Mouse (Mus musculus): ENCODE data around the gene Dlg2. TPM values are rescaled to one million over a fixed set of nuclear protein-coding genes. Genes with fewer than 3 reads are reported as not detected.

The Dlg2 gene
- polyA plus RNA-seq, 1 experiment from 2014 or later: 0.87 TPM

DNA sequence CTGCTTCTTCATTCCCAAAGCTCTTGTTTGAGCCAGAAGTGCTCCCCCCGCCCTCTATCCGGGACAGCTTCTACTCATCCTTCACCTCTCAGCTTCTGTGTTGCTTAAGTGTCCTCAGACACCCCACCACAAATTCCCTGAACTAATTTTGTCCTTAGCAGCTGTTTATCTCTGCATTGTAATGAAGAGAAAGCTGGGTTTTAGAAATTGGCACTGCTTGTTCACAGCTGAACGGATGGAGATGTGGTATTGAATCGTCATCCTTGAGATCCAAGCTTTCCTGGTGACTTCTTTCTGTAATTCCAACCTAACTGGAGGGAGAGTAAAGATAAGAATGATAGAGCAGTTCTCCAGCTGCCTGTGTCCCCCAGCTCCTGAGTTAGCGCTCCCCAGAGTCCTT, 834.7 kb downstream of the Dlg2 start:
- Histone ChIP-seq H3K27me3 (ENCODE audit: insufficient read depth, low read length) (no peaks in the 10 kb centered on the region), H3K27ac (no peak overlapping the region), H3K36me3 (ENCODE audit: insufficient read depth, low read length) (no peaks in the 10 kb centered on the region), H3K4me2 (ENCODE audit: low read length) (no peak overlapping the region), H3K4me1 (replicated peaks; ENCODE audit: insufficient read depth, low read length) (no peaks in the 10 kb centered on the region), H3K9me3 (replicated peaks; ENCODE audit: low read length) (no peaks in the 10 kb centered on the region), H3K9ac (ENCODE audit: low read depth, low read length) (no peak overlapping the region), H3K4me3 (replicated peaks; ENCODE audit: low read depth, low read length) (no peak overlapping the region)
- DNase-seq (ENCODE audit: low spot score) (no peak), ATAC-seq (replicated peaks; ENCODE audit: low FRiP score, low read depth) (no peak)
- 82% methylated on average over 5 of the region's 5 CpGs for WGBS
- no peak for TF ChIP-seq CTCF (IDR thresholded peaks at IDR 0.05; ENCODE audit: low read depth)

GRCm38 (mm10) chr7:91345073-91345472, 868.6 kb downstream of the Dlg2 start:
- ATAC-seq (replicated peaks; ENCODE audit: low FRiP score, low read depth) (no peak), DNase-seq (ENCODE audit: low spot score) (no peak)
- no peaks in the 10 kb centered on the region for H3K4me1 ChIP-seq (replicated peaks; ENCODE audit: insufficient read depth, low read length)
- no peak overlapping the region for H3K4me3 ChIP-seq (replicated peaks; ENCODE audit: low read depth, low read length)
- no peak overlapping the region for H3K27ac ChIP-seq
- no peaks in the 10 kb centered on the region for H3K36me3 ChIP-seq (ENCODE audit: insufficient read depth, low read length)
- no peaks in the 10 kb centered on the region for H3K27me3 ChIP-seq (ENCODE audit: insufficient read depth, low read length)
- no peak for TF ChIP-seq CTCF (IDR thresholded peaks at IDR 0.05; ENCODE audit: low read depth)
- H3K9me3 ChIP-seq (replicated peaks; ENCODE audit: low read length): no peaks in the 10 kb centered on the region
- no peak overlapping the region for H3K9ac ChIP-seq (ENCODE audit: low read depth, low read length)
- H3K4me2 ChIP-seq (ENCODE audit: low read length): no peak overlapping the region

DNA sequence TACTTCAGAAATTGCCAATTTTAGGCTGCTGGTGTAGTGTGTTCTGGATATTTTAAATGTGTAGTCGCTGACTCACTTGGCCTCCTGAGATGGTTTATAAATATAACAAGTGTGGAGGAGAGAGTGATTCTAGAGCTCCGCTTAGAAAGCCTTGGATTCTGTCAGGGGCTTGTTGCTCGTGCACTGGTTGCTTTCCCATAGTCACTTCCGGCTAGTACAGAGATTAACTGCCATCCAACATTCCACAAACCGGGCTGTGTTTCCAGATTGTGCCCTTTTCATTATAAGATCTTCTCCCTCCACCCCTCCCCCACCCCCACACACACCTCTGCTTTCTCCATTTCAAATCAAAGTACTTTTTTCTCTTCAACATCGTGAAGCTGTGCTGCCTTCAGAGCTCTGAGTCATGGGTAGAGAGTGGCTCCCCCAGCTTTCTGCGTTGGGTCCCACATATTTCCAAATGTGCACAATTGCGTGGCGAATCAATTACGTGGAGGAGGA, 893.4 kb downstream of the Dlg2 start:
- WGBS: 45% methylated on average over 10 of the region's 10 CpGs
- no peak overlapping the region for H3K27ac ChIP-seq
- ATAC-seq (replicated peaks; ENCODE audit: low FRiP score, low read depth) (no peak; the same call in 1 of the 2 replicates), DNase-seq (ENCODE audit: low spot score) (peak; percentile 4)
- H3K4me2 ChIP-seq (ENCODE audit: low read length): no peak overlapping the region
- H3K9ac ChIP-seq (ENCODE audit: low read depth, low read length): no peak overlapping the region
- no peaks in the 10 kb centered on the region for H3K4me1 ChIP-seq (replicated peaks; ENCODE audit: insufficient read depth, low read length)
- H3K36me3 ChIP-seq (ENCODE audit: insufficient read depth, low read length): no peaks in the 10 kb centered on the region
- no peak for TF ChIP-seq CTCF (IDR thresholded peaks at IDR 0.05; ENCODE audit: low read depth)
- H3K27me3 ChIP-seq (ENCODE audit: insufficient read depth, low read length): no peaks in the 10 kb centered on the region
- H3K4me3 ChIP-seq (replicated peaks; ENCODE audit: low read depth, low read length): no peak overlapping the region
- H3K9me3 ChIP-seq (replicated peaks; ENCODE audit: low read length): no peaks in the 10 kb centered on the region

- no peak for DNase-seq (ENCODE audit: low spot score)
- no peak for TF ChIP-seq CTCF (IDR thresholded peaks at IDR 0.05; ENCODE audit: low read depth)
- H3K27me3 ChIP-seq (ENCODE audit: insufficient read depth, low read length): no peaks in the 10 kb centered on the region
- no peaks in the 10 kb centered on the region for H3K4me1 ChIP-seq (replicated peaks; ENCODE audit: insufficient read depth, low read length)
- no peaks in the 10 kb centered on the region for H3K9me3 ChIP-seq (replicated peaks; ENCODE audit: low read length)
- WGBS: 61% methylated on average over 3 of the region's 3 CpGs
- no peak overlapping the region for H3K9ac ChIP-seq (ENCODE audit: low read depth, low read length)
- no peak overlapping the region for H3K4me3 ChIP-seq (replicated peaks; ENCODE audit: low read depth, low read length)
- no peak overlapping the region for H3K4me2 ChIP-seq (ENCODE audit: low read length)
- ATAC-seq (replicated peaks; ENCODE audit: low FRiP score, low read depth): no peak
- H3K27ac ChIP-seq: no peak overlapping the region
- H3K36me3 ChIP-seq (ENCODE audit: insufficient read depth, low read length): no peaks in the 10 kb centered on the region
Measured at GRCm38 (mm10) chr7:91382281-91382680, 905.8 kb downstream of the Dlg2 start.

- Histone ChIP-seq H3K36me3 (ENCODE audit: insufficient read depth, low read length) (no peaks in the 10 kb centered on the region), H3K4me2 (ENCODE audit: low read length) (no peak overlapping the region), H3K9ac (ENCODE audit: low read depth, low read length) (no peak overlapping the region), H3K27ac (no peak overlapping the region), H3K4me3 (replicated peaks; ENCODE audit: low read depth, low read length) (no peak overlapping the region), H3K27me3 (ENCODE audit: insufficient read depth, low read length) (no peaks in the 10 kb centered on the region), H3K9me3 (replicated peaks; ENCODE audit: low read length) (no peaks in the 10 kb centered on the region), H3K4me1 (replicated peaks; ENCODE audit: insufficient read depth, low read length) (no peaks in the 10 kb centered on the region)
- ATAC-seq (replicated peaks; ENCODE audit: low FRiP score, low read depth) (no peak), DNase-seq (ENCODE audit: low spot score) (no peak)
- WGBS: 38% methylated on average over 1 of the region's 1 CpGs
- TF ChIP-seq CTCF (IDR thresholded peaks at IDR 0.05; ENCODE audit: low read depth): no peak
Measured at GRCm38 (mm10) chr7:91383873-91384272, 907.4 kb downstream of the Dlg2 start.

DNA sequence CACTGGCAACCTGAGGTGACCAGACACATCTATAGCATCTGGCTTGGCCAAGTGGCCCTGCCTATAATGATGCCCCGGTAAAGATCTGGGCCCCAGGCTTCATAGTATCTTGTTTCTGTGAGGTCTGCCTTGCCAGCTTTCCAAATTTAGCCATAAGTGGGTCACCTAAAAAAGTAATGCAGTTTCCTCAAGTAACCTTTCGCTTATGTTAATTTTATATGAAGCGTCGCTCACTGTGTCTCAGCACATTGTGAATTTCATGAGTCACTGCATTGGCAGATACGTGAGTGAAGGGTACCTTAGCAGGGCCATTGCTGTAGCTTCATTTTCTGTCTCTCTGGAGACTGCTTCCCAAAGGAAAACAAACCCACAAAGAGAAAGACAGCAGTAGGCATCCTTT, 912.8 kb downstream of the Dlg2 start:
- ATAC-seq (replicated peaks; ENCODE audit: low FRiP score, low read depth): no peak

DNA sequence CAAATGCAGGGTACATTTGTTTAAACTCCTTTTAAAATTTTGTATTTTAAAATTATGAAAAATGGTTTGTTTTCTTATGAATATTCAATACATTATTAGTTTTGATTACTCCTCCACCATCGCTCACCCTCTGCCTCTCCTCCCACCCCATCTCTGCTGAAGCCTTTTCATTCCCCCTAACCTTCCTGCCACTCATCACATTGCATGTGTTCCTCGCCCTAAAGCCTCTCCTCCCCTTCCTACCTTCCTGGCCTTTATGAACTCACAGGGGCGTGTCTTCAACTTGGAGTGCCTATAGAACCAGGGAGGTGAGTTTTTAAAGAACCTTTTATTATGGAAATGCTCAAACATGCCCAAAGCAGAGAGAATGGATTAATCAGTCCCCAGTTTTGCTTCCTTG, 921.4 kb downstream of the Dlg2 start:
- ATAC-seq (replicated peaks; ENCODE audit: low FRiP score, low read depth): no peak
- Histone ChIP-seq H3K36me3 (ENCODE audit: insufficient read depth, low read length) (no peaks in the 10 kb centered on the region), H3K9ac (ENCODE audit: low read depth, low read length) (no peak overlapping the region), H3K9me3 (replicated peaks; ENCODE audit: low read length) (no peaks in the 10 kb centered on the region), H3K27me3 (ENCODE audit: insufficient read depth, low read length) (no peaks in the 10 kb centered on the region), H3K4me2 (ENCODE audit: low read length) (no peak overlapping the region), H3K4me1 (replicated peaks; ENCODE audit: insufficient read depth, low read length) (no peaks in the 10 kb centered on the region), H3K27ac (no peak overlapping the region), H3K4me3 (replicated peaks; ENCODE audit: low read depth, low read length) (no peak overlapping the region)
- DNase-seq (ENCODE audit: low spot score): no peak
- no peak for TF ChIP-seq CTCF (IDR thresholded peaks at IDR 0.05; ENCODE audit: low read depth)
- WGBS: 34% methylated on average over 3 of the region's 3 CpGs

More for the DNA sequence above, 912.8 kb downstream of the Dlg2 start:
- no peak for TF ChIP-seq CTCF (IDR thresholded peaks at IDR 0.05; ENCODE audit: low read depth)
- H3K4me2 ChIP-seq (ENCODE audit: low read length): no peak overlapping the region
- no peaks in the 10 kb centered on the region for H3K36me3 ChIP-seq (ENCODE audit: insufficient read depth, low read length)
- no peaks in the 10 kb centered on the region for H3K9me3 ChIP-seq (replicated peaks; ENCODE audit: low read length)
- H3K9ac ChIP-seq (ENCODE audit: low read depth, low read length): no peak overlapping the region
- H3K27ac ChIP-seq: no peak overlapping the region
- WGBS: 88% methylated on average over 5 of the region's 5 CpGs
- DNase-seq (ENCODE audit: low spot score): no peak
- H3K27me3 ChIP-seq (ENCODE audit: insufficient read depth, low read length): no peaks in the 10 kb centered on the region
- no peak overlapping the region for H3K4me3 ChIP-seq (replicated peaks; ENCODE audit: low read depth, low read length)
- no peaks in the 10 kb centered on the region for H3K4me1 ChIP-seq (replicated peaks; ENCODE audit: insufficient read depth, low read length)
